Mouse (Mus musculus) intestine, postnatal 0 days (tissue): ENCODE data around the gene A530016L24Rik. TPM values are rescaled to one million over a fixed set of nuclear protein-coding genes. Genes with fewer than 3 reads are reported as not detected.

Experiments used
- ATAC-seq: fragments of 200-750 bp; cut with Nextera tagmentation; 2 replicates; pipeline ENCODE4 v1.8.0; 2017; ENCODE audit warnings: mild to moderate bottlenecking, moderate TSS enrichment, moderate library complexity
- H3K27ac ChIP-seq: fragments of 300-500 bp; sonication (generic); 2 replicates; pipeline ENCODE4 v1.5.1; 2014; ENCODE audit warnings: mild to moderate bottlenecking, low read depth, low read length, moderate library complexity
- H3K27me3 ChIP-seq: fragments of 300-500 bp; sonication (generic); replicated peaks from 2 replicates; pipeline ENCODE4 v1.6.1; 2014; ENCODE audit warnings: low read length, mixed read lengths; ENCODE audit not compliant: control insufficient read depth, insufficient read depth
- H3K36me3 ChIP-seq: fragments of 300-500 bp; sonication (generic); 2 replicates; pipeline ENCODE4 v1.6.1; 2014; ENCODE audit warnings: mild to moderate bottlenecking, moderate library complexity; ENCODE audit not compliant: control insufficient read depth, insufficient read depth
- H3K4me1 ChIP-seq: fragments of 300-500 bp; sonication (generic); replicated peaks from 2 replicates; pipeline ENCODE4 v1.6.1; 2014; ENCODE audit warnings: antibody characterized with exemption, low read length, mixed read lengths; ENCODE audit not compliant: control insufficient read depth, insufficient read depth
- H3K4me2 ChIP-seq: fragments of 300-500 bp; sonication (generic); replicated peaks from 2 replicates; pipeline ENCODE4 v1.6.1; 2014; ENCODE audit warnings: low read depth, mild to moderate bottlenecking, moderate library complexity
- H3K4me3 ChIP-seq: fragments of 300-500 bp; sonication (generic); 2 replicates; pipeline ENCODE4 v1.5.1; 2014; ENCODE audit warnings: low read depth, low read length
- H3K9ac ChIP-seq: fragments of 300-500 bp; sonication (generic); 2 replicates; pipeline ENCODE4 v1.6.1; 2014; ENCODE audit warnings: mild to moderate bottlenecking, low read depth, low read length
- H3K9me3 ChIP-seq: fragments of 300-500 bp; sonication (generic); 2 replicates; pipeline ENCODE4 v1.6.1; 2016; ENCODE audit warnings: mixed run types; ENCODE audit not compliant: control insufficient read depth
- CTCF ChIP-seq: sonication (generic); IDR thresholded peaks from 2 replicates; pipeline ENCODE4 v1.5.1; 2016; ENCODE audit warnings: low read depth, mild to moderate bottlenecking, control low read depth, antibody characterized with exemption, moderate library complexity
- WGBS: fragments of 180-500 bp; shearing (Covaris S2); extraction: QIAGEN DNeasy Blood & Tissue Kit; methylation state at CpG from one replicate; pipeline ENCODE4 v1.1.7; 2014; 5-methylcytosine and 5-hydroxymethylcytosine counted together
- polyA plus RNA-seq: library from polyadenylated mRNA; unstranded; fragments of >200 nt; fragmentation: Nextera tagmentation; extraction: Ambion mirVana; gene quantifications from 2 replicates; pipeline ENCODE4 v1.2.1, GENCODE M21; 2015

The A530016L24Rik gene
- polyA plus RNA-seq: 0.07 and 0.22 TPM in 2 replicates

GRCm38 (mm10) chr12:112489134-112489533 is at the start of gene A530016L24Rik:
Gene A530016L24Rik (plus strand): TSS chr12:112489448.
- no peak for ATAC-seq
- Histone ChIP-seq H3K4me3 (no peak within 1 kb of the TSS), H3K27ac (no peak within 1 kb of the TSS), H3K36me3 (no peaks in the 10 kb centered on the region), H3K4me2 (no peak within 1 kb of the TSS), H3K9me3 (no peaks in the 10 kb centered on the region), H3K27me3 (no peaks in the 10 kb centered on the region), H3K4me1 (no peaks in the 10 kb centered on the region), H3K9ac (no peak within 1 kb of the TSS)
- WGBS: 87% methylated on average over 8 of the region's 8 CpGs
- TF ChIP-seq CTCF: no peak

GRCm38 (mm10) chr12:112439993-112440392 is 49.3 kb upstream of the A530016L24Rik start:
- no peak for ATAC-seq
- WGBS: 60% methylated on average over 1 of the region's 1 CpGs

GRCm38 (mm10) chr12:112449144-112449827 is 40.0 kb upstream of the A530016L24Rik start:
- H3K4me2 ChIP-seq: no peak overlapping the region
- H3K9ac ChIP-seq: no peak overlapping the region
- H3K4me3 ChIP-seq: no peak overlapping the region
- TF ChIP-seq CTCF: no peak
- no peaks in the 10 kb centered on the region for H3K4me1 ChIP-seq
- H3K27me3 ChIP-seq: no peaks in the 10 kb centered on the region
- WGBS: 47% methylated on average over 18 of the region's 18 CpGs
- no peak overlapping the region for H3K27ac ChIP-seq
- no peaks in the 10 kb centered on the region for H3K36me3 ChIP-seq
- no peak for ATAC-seq
- H3K9me3 ChIP-seq: no peaks in the 10 kb centered on the region

More at GRCm38 (mm10) chr12:112439993-112440392, 49.3 kb upstream of the A530016L24Rik start:
- Histone ChIP-seq H3K27ac (no peak overlapping the region), H3K9me3 (no peaks in the 10 kb centered on the region), H3K4me1 (no peaks in the 10 kb centered on the region), H3K4me2 (no peak overlapping the region), H3K9ac (no peak overlapping the region), H3K4me3 (no peak overlapping the region), H3K36me3 (no peaks in the 10 kb centered on the region), H3K27me3 (no peaks in the 10 kb centered on the region)
- TF ChIP-seq CTCF: no peak

GRCm38 (mm10) chr12:112449828-112450180 is 39.4 kb upstream of the A530016L24Rik start:
- no peaks in the 10 kb centered on the region for H3K4me1 ChIP-seq
- H3K27me3 ChIP-seq: no peaks in the 10 kb centered on the region
- no peak for ATAC-seq
- no peak overlapping the region for H3K9ac ChIP-seq
- no peak for TF ChIP-seq CTCF
- WGBS: 51% methylated on average over 8 of the region's 8 CpGs
- no peak overlapping the region for H3K4me2 ChIP-seq
- H3K27ac ChIP-seq: no peak overlapping the region
- H3K4me3 ChIP-seq: no peak overlapping the region
- H3K36me3 ChIP-seq: no peaks in the 10 kb centered on the region
- H3K9me3 ChIP-seq: no peaks in the 10 kb centered on the region

GRCm38 (mm10) chr12:112450883-112451282 is 38.4 kb upstream of the A530016L24Rik start:
- Histone ChIP-seq H3K4me3 (no peak overlapping the region), H3K9ac (no peak overlapping the region), H3K36me3 (no peaks in the 10 kb centered on the region), H3K4me1 (no peaks in the 10 kb centered on the region), H3K4me2 (no peak overlapping the region), H3K9me3 (no peaks in the 10 kb centered on the region), H3K27ac (no peak overlapping the region), H3K27me3 (no peaks in the 10 kb centered on the region)
- 31% methylated on average over 6 of the region's 6 CpGs for WGBS
- ATAC-seq: no peak
- TF ChIP-seq CTCF: peak; percentile 77

- no peak for TF ChIP-seq CTCF
- Histone ChIP-seq H3K27ac (no peak overlapping the region), H3K4me2 (no peak overlapping the region), H3K27me3 (no peaks in the 10 kb centered on the region), H3K4me1 (no peaks in the 10 kb centered on the region), H3K9me3 (no peaks in the 10 kb centered on the region), H3K36me3 (no peaks in the 10 kb centered on the region), H3K9ac (no peak overlapping the region), H3K4me3 (no peak overlapping the region)
- WGBS: 81% methylated on average over 1 of the region's 1 CpGs
- ATAC-seq: no peak
Observed at GRCm38 (mm10) chr12:112451381-112451780, 37.9 kb upstream of the A530016L24Rik start.
